Mouse (Mus musculus): ENCODE measurements around the gene Ccdc163. TPM values are rescaled to one million over a fixed set of nuclear protein-coding genes. Genes with fewer than 3 reads are reported as not detected.

The Ccdc163 gene
- polyA plus RNA-seq, 1 experiment from 2014 or later, result 13.1 TPM

DNA sequence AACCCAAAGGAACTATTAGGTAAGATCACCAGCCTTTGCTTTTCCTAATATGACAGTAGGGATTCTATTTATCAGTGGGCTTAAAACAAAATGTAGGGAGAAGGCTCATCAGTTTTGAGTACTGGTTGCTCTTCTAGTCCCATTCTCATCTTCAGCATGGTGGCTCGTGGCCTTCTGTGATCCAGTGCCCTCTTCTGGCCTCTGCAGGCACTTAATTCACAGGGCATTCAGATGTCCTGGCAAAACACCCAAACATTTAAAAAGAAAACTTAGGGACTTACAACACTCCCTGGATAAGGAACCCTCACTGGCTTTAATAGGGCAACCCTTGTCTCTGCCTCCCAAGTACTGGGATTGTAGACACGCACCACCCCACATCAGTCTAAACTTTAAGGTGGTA, 86.0 kb downstream of the Ccdc163 start:
- Histone ChIP-seq H3K27ac (replicated peaks; ENCODE audit: low read depth, low read length) (no peak overlapping the region), H3K36me3 (ENCODE audit: control insufficient read depth, insufficient read depth, low read length) (no peaks in the 10 kb centered on the region), H3K4me1 (ENCODE audit: control insufficient read depth, insufficient read depth, low read length) (no peaks in the 10 kb centered on the region), H3K4me3 (replicated peaks; ENCODE audit: low read depth, low read length) (no peak overlapping the region), H3K4me2 (ENCODE audit: low read length) (no peak overlapping the region), H3K27me3 (ENCODE audit: control insufficient read depth, insufficient read depth, low read length) (no peaks in the 10 kb centered on the region), H3K9me3 (ENCODE audit: control insufficient read depth, low read length) (no peaks in the 10 kb centered on the region), H3K9ac (replicated peaks; ENCODE audit: low read length) (no peak overlapping the region)
- 78% methylated on average over 2 of the region's 2 CpGs for WGBS
- DNase-seq (no peak), ATAC-seq (ENCODE audit: low FRiP score, low TSS enrichment) (no peak)

- H3K4me2 ChIP-seq (ENCODE audit: low read length), result no peak overlapping the region
- H3K4me1 ChIP-seq (ENCODE audit: control insufficient read depth, insufficient read depth, low read length), result no peaks in the 10 kb centered on the region
- WGBS, result 81% methylated on average over 1 of the region's 1 CpGs
- ATAC-seq (ENCODE audit: low FRiP score, low TSS enrichment) (no peak), DNase-seq (no peak)
- no peaks in the 10 kb centered on the region for H3K27me3 ChIP-seq (ENCODE audit: control insufficient read depth, insufficient read depth, low read length)
- H3K9ac ChIP-seq (replicated peaks; ENCODE audit: low read length), result no peak overlapping the region
- H3K27ac ChIP-seq (replicated peaks; ENCODE audit: low read depth, low read length), result no peak overlapping the region
- H3K4me3 ChIP-seq (replicated peaks; ENCODE audit: low read depth, low read length), result no peak overlapping the region
- no peaks in the 10 kb centered on the region for H3K9me3 ChIP-seq (ENCODE audit: control insufficient read depth, low read length)
- peaks cover 5% of the 10 kb centered on the region for H3K36me3 ChIP-seq (ENCODE audit: control insufficient read depth, insufficient read depth, low read length)
Measured at GRCm38 (mm10) chr4:116796442-116797110, 88.3 kb downstream of the Ccdc163 start.

- Histone ChIP-seq H3K4me1 (ENCODE audit: control insufficient read depth, insufficient read depth, low read length) (no peaks in the 10 kb centered on the region), H3K27me3 (ENCODE audit: control insufficient read depth, insufficient read depth, low read length) (no peaks in the 10 kb centered on the region), H3K9me3 (ENCODE audit: control insufficient read depth, low read length) (no peaks in the 10 kb centered on the region), H3K27ac (replicated peaks; ENCODE audit: low read depth, low read length) (no peak overlapping the region), H3K9ac (replicated peaks; ENCODE audit: low read length) (no peak overlapping the region), H3K4me3 (replicated peaks; ENCODE audit: low read depth, low read length) (no peak overlapping the region), H3K4me2 (ENCODE audit: low read length) (no peak overlapping the region), H3K36me3 (ENCODE audit: control insufficient read depth, insufficient read depth, low read length) (peaks cover 38% of the 10 kb centered on the region)
- WGBS, result 46% methylated on average over 5 of the region's 5 CpGs
- peak; percentile 59 for DNase-seq
- no peak for ATAC-seq (ENCODE audit: low FRiP score, low TSS enrichment)
Measured at GRCm38 (mm10) chr4:116799901-116800300, 91.6 kb downstream of the Ccdc163 start.

Other genes starting within 250 kb of the Ccdc163 start
- gene Mast2, start 244.3 kb upstream of the Ccdc163 start, polyA plus RNA-seq (2014; fragmentation: Nextera tagmentation; extraction: Ambion mirVana), result 65.0 and 83.6 TPM in 2 replicates
- gene Ipp, start 201.0 kb upstream of the Ccdc163 start, polyA plus RNA-seq (2014; fragmentation: Nextera tagmentation; extraction: Ambion mirVana), result 4.5 and 5.3 TPM in 2 replicates
- gene Tmem69, start 152.6 kb upstream of the Ccdc163 start, polyA plus RNA-seq (2014; fragmentation: Nextera tagmentation; extraction: Ambion mirVana), result 27.1 and 33.3 TPM in 2 replicates
- gene Gpbp1l1, start 150.9 kb upstream of the Ccdc163 start, polyA plus RNA-seq (2014; fragmentation: Nextera tagmentation; extraction: Ambion mirVana), result 18.8 and 27.6 TPM in 2 replicates
- 5.4 and 5.9 TPM in 2 replicates for gene Ccdc17, start 111.9 kb upstream of the Ccdc163 start, polyA plus RNA-seq (2014; fragmentation: Nextera tagmentation; extraction: Ambion mirVana)
- gene Nasp, start 80.6 kb upstream of the Ccdc163 start, polyA plus RNA-seq (2014; fragmentation: Nextera tagmentation; extraction: Ambion mirVana), result 94.4 and 110 TPM in 2 replicates
- gene Akr1a1, start 56.8 kb upstream of the Ccdc163 start, polyA plus RNA-seq (2014; fragmentation: Nextera tagmentation; extraction: Ambion mirVana), result 638 and 660 TPM in 2 replicates
- gene Prdx1, start 23.0 kb upstream of the Ccdc163 start, polyA plus RNA-seq (2014; fragmentation: Nextera tagmentation; extraction: Ambion mirVana), result 378 and 430 TPM in 2 replicates
- 16.3 and 20.6 TPM in 2 replicates for gene Mmachc, start 103 bp upstream of the Ccdc163 start, polyA plus RNA-seq (2014; fragmentation: Nextera tagmentation; extraction: Ambion mirVana)
- 1.9 and 3.2 TPM in 2 replicates for gene Tesk2, start 12.4 kb downstream of the Ccdc163 start, polyA plus RNA-seq (2014; fragmentation: Nextera tagmentation; extraction: Ambion mirVana)
- gene Toe1, start 99.1 kb downstream of the Ccdc163 start, polyA plus RNA-seq (2014; fragmentation: Nextera tagmentation; extraction: Ambion mirVana), result 22.6 and 30.4 TPM in 2 replicates
- 3.8 and 5.9 TPM in 2 replicates for gene Mutyh, start 99.2 kb downstream of the Ccdc163 start, polyA plus RNA-seq (2014; fragmentation: Nextera tagmentation; extraction: Ambion mirVana)
- 1.1 and 1.2 TPM in 2 replicates for gene Hpdl, start 113.2 kb downstream of the Ccdc163 start, polyA plus RNA-seq (2014; fragmentation: Nextera tagmentation; extraction: Ambion mirVana)
- 7.7 and 9.2 TPM in 2 replicates for gene Zswim5, start 168.9 kb downstream of the Ccdc163 start, polyA plus RNA-seq (2014; fragmentation: Nextera tagmentation; extraction: Ambion mirVana)

Data from midbrain, embryonic 14.5 days (tissue).